Mouse (Mus musculus) lung, postnatal 14 days (tissue): ENCODE measurements at regions not wholly inside any gene's neighbourhood (a gene's known extent, or its start where the extent isn't known, plus 50 kb on each side); places are given as distances from the start of the nearest gene placed in this dataset.

ENCODE experiments used
- DNase-seq: peaks from one replicate; pipeline ENCODE4 v3.0.0; 2021

DNA sequence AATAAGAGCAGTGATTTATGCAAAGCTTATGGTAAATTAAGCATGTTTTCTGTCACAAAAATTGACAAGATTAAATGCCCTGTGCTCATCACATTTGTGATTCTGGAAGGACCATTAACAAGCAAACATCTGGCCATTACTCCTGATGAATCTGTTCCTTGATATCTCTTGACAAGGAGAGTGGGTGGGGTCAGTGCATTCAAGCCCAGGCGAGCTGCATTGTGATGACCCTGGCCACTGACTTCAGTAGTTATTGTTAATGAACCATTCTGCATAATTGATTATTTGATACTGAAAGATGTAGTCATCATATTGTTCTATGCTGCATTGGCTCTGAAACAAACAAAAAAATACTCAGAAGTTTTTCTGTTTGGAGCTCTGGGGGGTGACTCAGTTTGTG, 115.4 kb upstream of the Prmt6 start:
- no peak for DNase-seq

GRCm38 (mm10) chr3:110361900-110362299, 111.1 kb upstream of the Prmt6 start:
- no peak for DNase-seq

DNA sequence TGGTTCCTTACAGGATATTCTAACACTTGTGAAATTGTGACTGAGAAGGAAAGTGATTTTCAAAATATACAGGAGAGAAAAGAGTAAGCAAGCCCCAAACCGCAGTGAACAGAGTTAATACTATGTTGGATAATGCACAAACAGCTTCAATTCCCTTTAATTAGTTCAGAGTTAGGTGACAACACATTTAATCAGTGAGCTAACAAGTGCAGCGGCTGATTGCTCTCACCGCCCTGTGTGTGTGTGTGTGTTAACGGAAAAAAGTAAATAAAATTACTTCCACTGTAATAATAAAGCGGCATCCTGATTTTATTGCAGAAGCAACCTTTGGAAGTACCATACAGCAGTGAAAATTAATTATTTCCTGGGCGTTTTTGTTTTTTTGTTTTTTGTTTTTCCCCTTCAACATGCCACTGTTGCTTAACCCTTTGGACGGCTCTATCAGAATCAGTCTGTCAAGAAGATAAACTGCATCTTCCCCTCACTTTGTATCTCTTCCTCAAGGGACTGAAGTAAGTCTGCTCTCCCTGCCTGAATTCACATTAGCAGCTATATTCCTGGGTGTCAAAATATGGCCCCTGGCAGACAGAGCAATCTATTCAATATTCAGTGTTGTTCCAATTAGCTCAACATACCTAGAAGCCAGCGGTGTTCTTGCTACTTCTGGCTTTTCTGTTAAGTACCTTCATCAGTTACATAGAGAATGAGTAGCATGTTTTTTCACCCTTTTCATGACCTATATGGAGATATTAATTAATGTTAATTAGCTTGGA, 106.2 kb upstream of the Prmt6 start:
- DNase-seq = no peak

DNA sequence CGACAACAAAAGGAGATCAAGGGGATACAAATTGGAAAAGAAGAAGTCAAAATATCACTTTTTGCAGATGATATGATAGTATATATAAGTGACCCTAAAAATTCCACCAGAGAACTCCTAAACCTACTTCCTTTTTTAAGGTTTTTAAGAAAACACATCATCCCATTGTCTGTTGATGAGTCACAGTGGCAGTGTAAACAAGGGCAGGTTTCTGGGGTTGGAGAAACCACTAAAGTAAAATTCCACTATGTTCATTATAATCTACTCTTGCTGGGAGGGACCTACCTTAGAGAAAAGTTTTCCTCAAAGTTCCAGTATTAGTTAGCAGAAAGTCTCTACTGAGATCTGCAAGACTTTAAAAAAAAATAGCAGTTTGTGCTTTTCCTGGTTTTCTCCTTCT, 102.9 kb upstream of the Prmt6 start:
- DNase-seq = no peak

DNA sequence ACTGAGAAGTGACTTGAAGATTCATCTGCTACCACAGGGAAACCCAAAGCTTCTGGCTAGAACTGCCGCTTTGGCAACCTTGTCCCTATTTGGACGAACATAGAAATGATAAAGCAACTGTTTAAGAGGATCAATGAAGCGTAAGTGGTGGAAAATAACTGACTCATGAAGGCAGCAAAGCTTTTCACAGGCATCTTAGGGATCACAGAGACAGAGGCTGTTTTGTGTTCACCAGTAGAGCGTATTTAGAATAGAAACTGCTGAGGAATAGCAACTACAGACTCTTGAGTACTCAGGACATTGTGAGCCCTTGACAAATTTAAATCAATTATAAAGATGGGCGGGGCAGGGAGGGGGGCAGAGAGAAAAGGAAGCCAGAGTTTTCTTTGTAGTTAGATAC, 99.3 kb upstream of the Prmt6 start:
- DNase-seq = no peak

- no peak for DNase-seq
Observed at GRCm38 (mm10) chr3:110349446-110349845, 98.6 kb upstream of the Prmt6 start.

DNA sequence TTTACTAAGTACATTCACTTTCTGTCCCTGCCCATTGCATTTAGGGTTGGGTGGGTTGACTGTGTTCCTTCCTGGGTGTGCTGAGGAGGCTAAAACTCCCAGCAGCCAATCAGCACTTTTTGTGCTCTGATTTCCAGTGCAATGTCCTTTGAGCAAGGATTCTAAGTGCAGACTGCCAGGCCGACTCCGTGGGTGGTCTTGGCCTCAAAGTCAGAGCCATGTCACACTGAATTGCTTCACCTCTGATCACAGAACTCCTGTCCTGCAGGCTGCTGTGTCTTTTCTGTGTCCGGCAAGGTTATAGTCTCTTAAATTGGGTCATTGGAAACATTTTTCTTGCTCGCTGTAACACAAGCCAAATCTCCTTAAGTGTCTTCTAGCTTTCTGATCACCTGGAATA, 94.0 kb upstream of the Prmt6 start:
- peak; percentile 2 for DNase-seq

GRCm38 (mm10) chr3:110340067-110340466, 89.3 kb upstream of the Prmt6 start:
- DNase-seq = no peak

- no peak for DNase-seq
Observed at GRCm38 (mm10) chr3:110339026-110339606, 88.3 kb upstream of the Prmt6 start.

DNA sequence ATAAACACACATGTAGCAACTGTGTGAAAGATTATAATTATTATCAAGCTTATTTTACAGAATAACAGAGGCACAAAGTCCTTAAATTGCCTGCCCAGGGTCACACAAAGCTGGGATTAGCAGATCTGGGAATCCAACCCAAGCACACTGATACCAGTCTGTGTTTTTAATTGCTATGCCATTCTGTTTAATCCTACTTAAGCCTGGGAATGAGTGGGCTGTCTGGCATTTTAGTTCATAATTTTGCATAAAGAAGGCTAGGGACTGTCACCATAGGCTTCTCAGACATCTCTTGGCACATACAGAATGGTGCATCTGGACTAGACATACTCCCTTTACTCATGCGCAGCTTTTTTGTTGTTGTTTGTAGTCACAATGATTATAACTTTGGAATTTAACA, 78.4 kb upstream of the Prmt6 start:
- no peak for DNase-seq

DNA sequence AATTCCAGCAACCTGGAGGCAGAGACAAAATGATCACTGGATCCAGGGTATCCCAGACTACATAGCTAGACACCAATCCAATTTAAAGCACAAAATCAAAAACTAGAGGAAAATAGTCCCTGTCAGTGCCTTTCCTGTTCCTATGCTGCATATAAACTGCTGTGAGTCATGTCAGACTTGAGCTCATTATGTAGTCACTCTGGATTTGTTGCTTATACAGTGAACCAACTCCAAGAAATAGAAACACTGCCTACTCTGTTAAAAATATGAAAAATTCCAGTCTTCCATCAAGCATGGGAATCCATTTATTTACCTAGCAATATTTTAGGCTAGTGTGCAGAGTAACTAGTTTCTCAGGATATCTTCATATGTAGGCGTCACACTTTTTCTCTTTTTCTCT, 59.5 kb upstream of the Prmt6 start:
- DNase-seq = no peak

- DNase-seq = peak; percentile 50
Observed at GRCm38 (mm10) chr3:110303166-110303565, 52.4 kb upstream of the Prmt6 start.
